Mouse (Mus musculus): Measurements from ENCODE around the gene Pik3r6. TPM values are rescaled to one million over a fixed set of nuclear protein-coding genes. Genes with fewer than 3 reads are reported as not detected.

Gene Pik3r6
- polyA plus RNA-seq, 1 experiment from 2014 or later = 1.3 TPM

GRCm38 (mm10) chr11:68570861-68571260 is 68.0 kb downstream of the Pik3r6 start:
- WGBS = 92% methylated on average over 5 of the region's 5 CpGs
- no peaks in the 10 kb centered on the region for H3K36me3 ChIP-seq (ENCODE audit: control insufficient read depth, insufficient read depth, low read length)
- H3K4me2 ChIP-seq (ENCODE audit: low read length) = no peak overlapping the region
- H3K9me3 ChIP-seq (replicated peaks; ENCODE audit: control insufficient read depth, low read length) = no peaks in the 10 kb centered on the region
- H3K4me1 ChIP-seq (ENCODE audit: control insufficient read depth, insufficient read depth, low read length) = no peaks in the 10 kb centered on the region
- DNase-seq (ENCODE audit: low spot score) (no peak), ATAC-seq (no peak)
- H3K9ac ChIP-seq (ENCODE audit: low read length) = no peak overlapping the region
- no peak overlapping the region for H3K4me3 ChIP-seq (ENCODE audit: low read depth, low read length)
- no peaks in the 10 kb centered on the region for H3K27me3 ChIP-seq (replicated peaks; ENCODE audit: control insufficient read depth, insufficient read depth, low read length)
- no peak overlapping the region for H3K27ac ChIP-seq (ENCODE audit: low read depth, low read length)

GRCm38 (mm10) chr11:68577076-68577475 is 74.3 kb downstream of the Pik3r6 start:
- Histone ChIP-seq H3K9ac (ENCODE audit: low read length) (no peak overlapping the region), H3K4me2 (ENCODE audit: low read length) (no peak overlapping the region), H3K27me3 (replicated peaks; ENCODE audit: control insufficient read depth, insufficient read depth, low read length) (no peaks in the 10 kb centered on the region), H3K9me3 (replicated peaks; ENCODE audit: control insufficient read depth, low read length) (no peaks in the 10 kb centered on the region), H3K4me1 (ENCODE audit: control insufficient read depth, insufficient read depth, low read length) (peaks cover 10% of the 10 kb centered on the region; the same call in 1 of the 2 replicates), H3K36me3 (ENCODE audit: control insufficient read depth, insufficient read depth, low read length) (no peaks in the 10 kb centered on the region), H3K4me3 (ENCODE audit: low read depth, low read length) (no peak overlapping the region), H3K27ac (ENCODE audit: low read depth, low read length) (no peak overlapping the region)
- no peak for ATAC-seq
- no peak for DNase-seq (ENCODE audit: low spot score)
- WGBS = 83% methylated on average over 1 of the region's 1 CpGs

GRCm38 (mm10) chr11:68579462-68579881 is 76.7 kb downstream of the Pik3r6 start:
- peak; percentile 81 for DNase-seq (ENCODE audit: low spot score)
- Histone ChIP-seq H3K27me3 (replicated peaks; ENCODE audit: control insufficient read depth, insufficient read depth, low read length) (no peaks in the 10 kb centered on the region), H3K4me1 (ENCODE audit: control insufficient read depth, insufficient read depth, low read length) (peaks cover 13% of the 10 kb centered on the region; the same call in 1 of the 2 replicates), H3K9ac (ENCODE audit: low read length) (peak overlapping the region; percentile 41; the same call in 1 of the 2 replicates), H3K9me3 (replicated peaks; ENCODE audit: control insufficient read depth, low read length) (no peaks in the 10 kb centered on the region), H3K4me3 (ENCODE audit: low read depth, low read length) (no peak overlapping the region), H3K36me3 (ENCODE audit: control insufficient read depth, insufficient read depth, low read length) (no peaks in the 10 kb centered on the region), H3K27ac (ENCODE audit: low read depth, low read length) (peak overlapping the region; percentile 56; the same call in 1 of the 2 replicates), H3K4me2 (ENCODE audit: low read length) (peak overlapping the region; percentile 8; the same call in 1 of the 2 replicates)
- ATAC-seq = peak; percentile 51
- WGBS = 17% methylated on average over 9 of the region's 9 CpGs

- Histone ChIP-seq H3K27ac (ENCODE audit: low read depth, low read length) (no peak overlapping the region), H3K9me3 (replicated peaks; ENCODE audit: control insufficient read depth, low read length) (no peaks in the 10 kb centered on the region), H3K36me3 (ENCODE audit: control insufficient read depth, insufficient read depth, low read length) (no peaks in the 10 kb centered on the region), H3K27me3 (replicated peaks; ENCODE audit: control insufficient read depth, insufficient read depth, low read length) (no peaks in the 10 kb centered on the region), H3K4me2 (ENCODE audit: low read length) (no peak overlapping the region), H3K9ac (ENCODE audit: low read length) (no peak overlapping the region), H3K4me3 (ENCODE audit: low read depth, low read length) (no peak overlapping the region), H3K4me1 (ENCODE audit: control insufficient read depth, insufficient read depth, low read length) (peaks cover 13% of the 10 kb centered on the region; the same call in 1 of the 2 replicates)
- ATAC-seq (no peak), DNase-seq (ENCODE audit: low spot score) (peak; percentile 62)
- 10% methylated on average over 6 of the region's 6 CpGs for WGBS
These were observed 77.7 kb downstream of the Pik3r6 start for GRCm38 (mm10) chr11:68580566-68580965.

- H3K4me2 ChIP-seq (ENCODE audit: low read length) = no peak overlapping the region
- peak; percentile 75 for DNase-seq (ENCODE audit: low spot score)
- H3K36me3 ChIP-seq (ENCODE audit: control insufficient read depth, insufficient read depth, low read length) = no peaks in the 10 kb centered on the region
- H3K4me1 ChIP-seq (ENCODE audit: control insufficient read depth, insufficient read depth, low read length) = peaks cover 13% of the 10 kb centered on the region; the same call in 1 of the 2 replicates
- no peaks in the 10 kb centered on the region for H3K27me3 ChIP-seq (replicated peaks; ENCODE audit: control insufficient read depth, insufficient read depth, low read length)
- no peaks in the 10 kb centered on the region for H3K9me3 ChIP-seq (replicated peaks; ENCODE audit: control insufficient read depth, low read length)
- WGBS = 78% methylated on average over 13 of the region's 13 CpGs
- H3K9ac ChIP-seq (ENCODE audit: low read length) = no peak overlapping the region
- peak; percentile 63; the same call in 1 of the 2 replicates for ATAC-seq
- H3K27ac ChIP-seq (ENCODE audit: low read depth, low read length) = no peak overlapping the region
- H3K4me3 ChIP-seq (ENCODE audit: low read depth, low read length) = no peak overlapping the region
These were observed 80.4 kb downstream of the Pik3r6 start for GRCm38 (mm10) chr11:68583225-68583624.

GRCm38 (mm10) chr11:68583906-68584480 is 81.2 kb downstream of the Pik3r6 start:
- ATAC-seq = no peak
- Histone ChIP-seq H3K27ac (ENCODE audit: low read depth, low read length) (peak overlapping the region; percentile 39; the same call in 1 of the 2 replicates), H3K9ac (ENCODE audit: low read length) (no peak overlapping the region), H3K9me3 (replicated peaks; ENCODE audit: control insufficient read depth, low read length) (no peaks in the 10 kb centered on the region), H3K36me3 (ENCODE audit: control insufficient read depth, insufficient read depth, low read length) (no peaks in the 10 kb centered on the region), H3K27me3 (replicated peaks; ENCODE audit: control insufficient read depth, insufficient read depth, low read length) (no peaks in the 10 kb centered on the region), H3K4me3 (ENCODE audit: low read depth, low read length) (no peak overlapping the region), H3K4me1 (ENCODE audit: control insufficient read depth, insufficient read depth, low read length) (peaks cover 13% of the 10 kb centered on the region; the same call in 1 of the 2 replicates), H3K4me2 (ENCODE audit: low read length) (no peak overlapping the region)
- DNase-seq (ENCODE audit: low spot score) = no peak
- WGBS = 69% methylated on average over 8 of the region's 8 CpGs

- Histone ChIP-seq H3K4me3 (ENCODE audit: low read depth, low read length) (no peak overlapping the region), H3K4me2 (ENCODE audit: low read length) (no peak overlapping the region), H3K36me3 (ENCODE audit: control insufficient read depth, insufficient read depth, low read length) (no peaks in the 10 kb centered on the region), H3K27me3 (replicated peaks; ENCODE audit: control insufficient read depth, insufficient read depth, low read length) (no peaks in the 10 kb centered on the region), H3K4me1 (ENCODE audit: control insufficient read depth, insufficient read depth, low read length) (peaks cover 5% of the 10 kb centered on the region; the same call in 1 of the 2 replicates), H3K9me3 (replicated peaks; ENCODE audit: control insufficient read depth, low read length) (no peaks in the 10 kb centered on the region), H3K9ac (ENCODE audit: low read length) (no peak overlapping the region), H3K27ac (ENCODE audit: low read depth, low read length) (no peak overlapping the region)
- DNase-seq (ENCODE audit: low spot score) (no peak), ATAC-seq (no peak)
- 22% methylated on average over 3 of the region's 3 CpGs for WGBS
These were observed 83.1 kb downstream of the Pik3r6 start for GRCm38 (mm10) chr11:68585890-68586289.

- DNase-seq (ENCODE audit: low spot score) = no peak
- no peak within 1 kb of the TSS for H3K4me2 ChIP-seq (ENCODE audit: low read length)
These were observed 83.9 kb downstream of the Pik3r6 start, which contains the start of gene Ccdc42 for GRCm38 (mm10) chr11:68586721-68587120. Ccdc42 (plus strand) TSS chr11:68587021.

More at GRCm38 (mm10) chr11:68586721-68587120, 83.9 kb downstream of the Pik3r6 start, which contains the start of gene Ccdc42:
- no peak for ATAC-seq
- Histone ChIP-seq H3K4me3 (ENCODE audit: low read depth, low read length) (no peak within 1 kb of the TSS), H3K9me3 (replicated peaks; ENCODE audit: control insufficient read depth, low read length) (no peaks in the 10 kb centered on the region), H3K27ac (ENCODE audit: low read depth, low read length) (no peak within 1 kb of the TSS), H3K36me3 (ENCODE audit: control insufficient read depth, insufficient read depth, low read length) (no peaks in the 10 kb centered on the region), H3K27me3 (replicated peaks; ENCODE audit: control insufficient read depth, insufficient read depth, low read length) (no peaks in the 10 kb centered on the region), H3K9ac (ENCODE audit: low read length) (no peak within 1 kb of the TSS), H3K4me1 (ENCODE audit: control insufficient read depth, insufficient read depth, low read length) (peaks cover 4% of the 10 kb centered on the region; the same call in 1 of the 2 replicates)
- 80% methylated on average over 5 of the region's 5 CpGs for WGBS
